In the genomic region with DNA sequence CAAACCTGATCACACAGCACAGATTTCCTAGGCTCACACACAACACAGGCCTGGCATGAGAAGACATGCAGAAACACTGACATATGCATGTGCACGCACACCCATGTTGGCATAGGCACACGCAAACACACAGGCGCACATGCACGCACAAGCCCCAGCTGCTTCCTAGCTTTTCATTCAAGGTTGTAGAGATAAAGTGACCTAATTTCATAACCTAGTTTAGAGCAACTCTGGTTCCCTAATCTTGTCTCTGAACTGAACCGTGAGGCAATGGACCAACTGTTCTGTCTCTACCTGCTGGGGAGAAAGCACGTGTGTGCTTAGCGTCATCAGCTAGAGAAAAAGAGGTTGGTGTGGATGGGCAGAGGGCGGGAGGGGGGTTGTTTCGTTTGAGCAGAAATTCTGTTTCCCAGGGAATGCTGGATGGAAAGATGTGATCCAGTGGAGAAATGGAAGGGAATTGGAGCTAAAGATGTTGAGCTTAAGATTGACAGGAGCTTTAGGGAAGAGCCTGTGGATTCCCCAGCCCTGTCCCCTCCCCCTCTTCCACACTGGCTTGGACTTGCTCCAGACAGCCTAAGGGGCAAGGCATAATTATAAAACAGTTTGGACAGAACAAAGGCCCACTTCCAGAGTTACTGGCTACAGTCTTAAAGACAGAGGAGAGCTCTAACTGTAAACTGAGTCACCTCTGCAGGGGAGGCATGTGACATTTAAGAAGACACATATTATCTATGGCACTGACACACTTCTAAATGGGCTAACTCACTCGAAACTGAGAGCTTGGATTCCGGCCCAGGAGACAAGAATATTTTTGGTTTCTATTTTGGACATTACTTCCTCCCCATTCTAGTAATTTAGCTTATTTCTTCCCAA, we compare ENCODE assay signal across 9 mouse cellular contexts.
DNase-seq lines count a peak whose midpoint lies in the region; ATAC-seq and TF ChIP-seq lines count a peak whose summit lies in the region.
"Had no signal": no experiment of that assay in that cellular context is flagged by ENCODE, and none has a peak within 500 bp of the region (broad histone marks: within the 10 kb centered on the region; RNA-seq: fewer than 3 reads in every experiment).

No protein-coding gene starts in this region.

- no peak for TF ChIP-seq CTCF in kidney, adult 2 months (conservative IDR thresholded peaks at IDR 0.05; ENCODE audit: insufficient read depth, insufficient read length, low read depth, low read length)
- TF ChIP-seq CTCF in heart, postnatal 0 days (IDR thresholded peaks at IDR 0.05; ENCODE audit: low read depth): no peak

- no peaks in the 10 kb centered on the region for H3K27me3 ChIP-seq in kidney, adult 2 months (replicated peaks; ENCODE audit: control insufficient read depth, insufficient read depth, low read length)
- H3K27me3 ChIP-seq in heart, postnatal 0 days (ENCODE audit: control insufficient read depth, insufficient read depth, low read length): no peaks in the 10 kb centered on the region
- no peaks in the 10 kb centered on the region for H3K27me3 ChIP-seq in stomach, embryonic 15.5 days (replicated peaks)
- H3K27me3 ChIP-seq: midbrain, embryonic 12.5 days had no signal

- peak; percentile 32 for DNase-seq in kidney, adult 2 months
- no peak for DNase-seq in kidney, adult 18-20 months
- DNase-seq in adipocyte (ENCODE audit: low spot score): peak; percentile 90
- DNase-seq in cerebellum, adult 9-11 months: peak; percentile 61
- peak; percentile 7 for DNase-seq in heart, postnatal 0 days (ENCODE audit: low spot score)
- DNase-seq in spleen, postnatal 36 days (ENCODE audit: low spot score in 2 of 2): no peak
- no peak for DNase-seq in B cell, adult 2 months

- H3K4me1 ChIP-seq in kidney, adult 2 months (ENCODE audit: control insufficient read depth, insufficient read depth, low read length): no peaks in the 10 kb centered on the region
- H3K4me1 ChIP-seq in heart, postnatal 0 days (ENCODE audit: control insufficient read depth, insufficient read depth): peaks cover 11% of the 10 kb centered on the region
- H3K4me1 ChIP-seq in stomach, embryonic 15.5 days: peaks cover 7% of the 10 kb centered on the region

- no peaks in the 10 kb centered on the region for H3K36me3 ChIP-seq in kidney, adult 2 months (ENCODE audit: control insufficient read depth, insufficient read depth, low read length)
- no peaks in the 10 kb centered on the region for H3K36me3 ChIP-seq in heart, postnatal 0 days (replicated peaks; ENCODE audit: control insufficient read depth, insufficient read depth, low read length)
- no peaks in the 10 kb centered on the region for H3K36me3 ChIP-seq in stomach, embryonic 15.5 days
- H3K36me3 ChIP-seq: midbrain, embryonic 12.5 days had no signal

- H3K4me2 ChIP-seq in heart, postnatal 0 days (ENCODE audit: low read depth, low read length): peak overlapping the region; percentile 26
- H3K4me2 ChIP-seq in stomach, embryonic 15.5 days: no peak overlapping the region
- H3K4me2 ChIP-seq: midbrain, embryonic 12.5 days had no signal

- no peak overlapping the region for H3K4me3 ChIP-seq in kidney, adult 2 months (ENCODE audit: insufficient read depth, low read depth, low read length)
- H3K4me3 ChIP-seq in heart, postnatal 0 days (ENCODE audit: low read depth, low read length): no peak overlapping the region
- no peak overlapping the region for H3K4me3 ChIP-seq in stomach, embryonic 15.5 days (replicated peaks)
- H3K4me3 ChIP-seq: midbrain, embryonic 12.5 days had no signal

- TF ChIP-seq POLR2A in kidney, adult 2 months (IDR thresholded peaks at IDR 0.05; ENCODE audit: low read depth, low read length): no peak

- no peak overlapping the region for H3K9ac ChIP-seq in heart, postnatal 0 days (replicated peaks; ENCODE audit: low read depth, low read length)
- no peak overlapping the region for H3K9ac ChIP-seq in stomach, embryonic 15.5 days
- H3K9ac ChIP-seq: midbrain, embryonic 12.5 days had no signal

- TF ChIP-seq EP300 in heart, postnatal 0 days (IDR thresholded peaks at IDR 0.05; ENCODE audit: low read depth): no peak

- no peaks in the 10 kb centered on the region for H3K9me3 ChIP-seq in heart, postnatal 0 days (replicated peaks; ENCODE audit: control insufficient read depth, low read length)
- H3K9me3 ChIP-seq in stomach, embryonic 15.5 days: no peaks in the 10 kb centered on the region
- H3K9me3 ChIP-seq: midbrain, embryonic 12.5 days had no signal

- WGBS in kidney, adult 2 months: 79% methylated on average over 11 of the region's 11 CpGs
- 47% methylated on average over 11 of the region's 11 CpGs for WGBS in heart, postnatal 0 days
- 67% methylated on average over 11 of the region's 11 CpGs for WGBS in stomach, embryonic 15.5 days

- ATAC-seq in heart, postnatal 0 days (ENCODE audit: insufficient read depth, low read depth): 0 out of 2 replicates have a peak, but pooled peaks have one; percentile 30
- peak; percentile 27; the same call in 1 of the 2 replicates for ATAC-seq in stomach, embryonic 15.5 days (ENCODE audit: insufficient read depth, low FRiP score, low read depth)

- no peak overlapping the region for H3K27ac ChIP-seq in kidney, adult 2 months (ENCODE audit: insufficient read depth, low read depth, low read length)
- 0 out of 2 replicates have a peak overlapping the region, but pooled peaks have one; percentile 10 for H3K27ac ChIP-seq in heart, postnatal 0 days (ENCODE audit: low read depth)
- no peak overlapping the region for H3K27ac ChIP-seq in stomach, embryonic 15.5 days
- H3K27ac ChIP-seq: midbrain, embryonic 12.5 days had no signal

Comparison
In these comparisons a context has a peak if more than half of its experiments do, and no peak if none do; other contexts are left out.
1. DNase-seq: peak in kidney, adult 2 months (single experiment), adipocyte (single experiment), cerebellum, adult 9-11 months (single experiment) and heart, postnatal 0 days (single experiment); none in kidney, adult 18-20 months (single experiment), spleen, postnatal 36 days (0 of 2) and B cell, adult 2 months (0 of 2).